Mouse (Mus musculus) CD4-positive, CD25-positive, alpha-beta regulatory T cell, adult 4 months (primary cell): ENCODE results near the gene Sfxn4. TPM values are rescaled to one million over a fixed set of nuclear protein-coding genes. Genes with fewer than 3 reads are reported as not detected.
A peak's percentile ranks its signal among the peaks of the same experiment; 100 is the strongest.
"Not testable (repeated sequence)": the region's sequence is repeated elsewhere in the genome, so short reads cannot be mapped to it uniquely, and the experiment has no call there.

Experiments
- ATAC-seq: one replicate; pipeline ENCODE4 v1.8.0; 2017
- polyA plus RNA-seq, 2 experiments: library from polyadenylated mRNA; unstranded; fragments of 100-300 nt; shearing (Covaris generic); gene quantifications; one replicate each; pipeline ENCODE4 v1.2.1; 2017

Sfxn4 gene
- polyA plus RNA-seq = 1 to 10 TPM; 3.9 to 4.6 TPM

- ATAC-seq = peak; percentile 100
Measured at GRCm38 (mm10) chr19:60860868-60861700, at the start of gene Sfxn4. Sfxn4 (minus strand) TSS chr19:60861479.

- no peak for ATAC-seq
Measured at GRCm38 (mm10) chr19:60910304-60910703, 49.0 kb upstream of the Sfxn4 start.

- ATAC-seq = no peak
Measured at GRCm38 (mm10) chr19:60905477-60905876, 44.2 kb upstream of the Sfxn4 start.

GRCm38 (mm10) chr19:60903971-60904370 is 42.7 kb upstream of the Sfxn4 start:
- no peak for ATAC-seq

- no peak for ATAC-seq
Measured at GRCm38 (mm10) chr19:60903139-60903538, 41.9 kb upstream of the Sfxn4 start.

DNA sequence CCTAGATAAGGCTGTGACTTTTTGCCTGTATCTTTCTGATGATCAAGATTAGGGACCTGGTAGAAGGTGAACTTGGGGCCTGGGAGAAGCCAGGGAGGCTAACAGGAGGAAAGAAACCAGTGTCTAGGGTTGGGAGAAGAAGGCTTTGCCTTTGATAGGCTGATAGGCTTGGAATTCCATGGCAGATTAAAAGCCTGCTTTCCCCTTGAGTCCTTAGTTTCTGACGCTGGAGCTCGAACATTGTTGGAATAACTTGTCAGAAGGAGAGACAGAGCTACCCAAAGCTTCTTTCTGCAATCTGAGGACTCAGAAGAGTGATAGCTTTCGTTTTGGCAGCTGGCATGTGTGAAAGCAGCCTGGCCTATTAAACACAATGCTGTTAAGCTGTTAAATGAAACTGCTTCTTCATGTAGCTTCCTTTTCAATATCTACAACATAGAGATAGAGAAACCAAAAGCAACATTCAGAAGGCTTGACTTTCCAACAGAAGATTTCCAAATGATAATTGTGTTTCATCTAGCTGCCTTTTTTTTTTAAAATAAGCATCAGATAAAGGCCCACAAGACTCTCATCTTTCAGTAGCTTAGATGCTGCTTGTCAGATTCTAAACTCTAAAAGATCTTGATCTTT is 34.1 kb upstream of the Sfxn4 start:
- peak; percentile 69 for ATAC-seq

DNA sequence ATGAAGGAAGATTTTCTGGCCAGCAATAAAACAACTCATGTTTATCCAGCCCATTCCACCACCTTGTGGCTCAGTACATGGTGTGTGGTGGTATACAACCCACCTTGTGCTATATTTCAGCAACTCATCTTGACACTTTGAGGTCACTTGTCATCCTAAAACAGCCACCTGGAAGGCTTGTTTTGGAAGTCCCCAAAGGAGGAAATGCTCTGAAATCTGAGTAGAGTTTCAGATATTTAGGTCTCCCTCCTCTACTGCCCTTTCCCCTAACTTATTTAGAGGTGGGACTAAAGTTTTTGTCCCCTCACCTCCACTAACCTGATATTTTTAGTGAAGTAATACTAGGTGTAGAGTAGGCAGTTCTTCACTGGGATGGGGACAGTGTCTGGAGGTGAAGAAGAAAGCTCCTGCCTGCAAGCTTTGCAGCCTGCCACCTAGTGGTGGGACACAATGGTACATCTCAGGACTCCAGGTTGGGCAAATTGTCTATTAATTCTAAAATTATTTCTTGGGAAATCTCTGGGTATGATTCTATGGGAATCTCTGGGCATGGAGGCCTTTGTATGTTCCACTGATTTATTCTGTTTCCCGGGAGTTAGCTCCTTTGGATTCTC is 30.8 kb upstream of the Sfxn4 start:
- ATAC-seq = peak; percentile 26

DNA sequence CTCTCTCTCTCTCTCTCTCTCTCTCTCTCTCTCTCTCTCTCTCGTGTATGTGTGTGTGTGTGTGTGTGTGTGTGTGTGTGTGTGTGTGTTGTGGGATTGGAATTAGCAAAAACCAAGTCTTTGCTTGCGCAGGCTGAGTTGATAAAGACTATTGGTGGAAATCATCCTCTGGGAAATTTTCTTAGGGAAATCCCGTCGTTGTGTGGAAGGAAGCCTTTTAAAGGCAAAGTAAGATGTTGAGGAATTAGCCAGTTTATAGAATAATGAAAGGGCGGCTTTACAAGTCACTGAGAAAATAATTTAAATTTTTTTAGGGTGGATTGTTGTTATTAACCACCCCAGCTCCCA is 29.8 kb upstream of the Sfxn4 start:
- no peak for ATAC-seq

DNA sequence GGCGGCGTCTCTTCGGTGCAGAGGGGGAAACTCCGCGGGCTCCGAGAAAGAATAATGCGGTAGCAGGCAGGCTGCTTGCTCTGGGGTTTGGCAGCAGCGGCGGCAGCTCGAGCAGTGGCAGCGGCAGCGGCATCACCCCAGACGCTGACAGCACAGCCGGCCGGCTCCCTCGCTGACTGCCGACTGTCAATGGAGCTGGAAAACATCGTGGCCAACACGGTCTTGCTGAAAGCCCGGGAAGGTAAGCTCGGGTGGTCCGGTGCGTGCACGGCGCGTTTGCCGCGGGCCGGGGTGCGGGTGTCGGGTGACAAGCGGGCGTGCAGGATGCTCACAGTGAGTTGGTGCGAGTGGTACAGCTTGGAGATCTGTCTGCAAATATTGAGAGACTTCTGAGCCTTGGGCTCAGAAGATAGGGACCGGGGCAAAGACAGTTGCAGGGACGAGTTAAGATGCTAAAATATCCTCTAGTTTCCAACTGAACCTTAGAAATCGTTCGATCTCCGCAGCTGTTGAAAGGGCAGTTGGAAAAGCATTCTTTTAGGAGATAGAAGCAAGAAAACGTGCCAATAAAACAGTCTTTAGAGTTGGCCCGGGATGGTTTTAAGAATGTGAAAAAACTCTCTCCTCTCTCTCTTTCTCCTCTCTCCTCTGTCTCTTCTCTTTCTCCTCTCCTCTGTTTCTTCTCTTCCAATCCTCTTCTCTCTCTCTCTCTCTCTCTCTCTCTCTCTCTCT is 29.3 kb upstream of the Sfxn4 start:
- no peak for ATAC-seq

GRCm38 (mm10) chr19:60889714-60890315 is 28.5 kb upstream of the Sfxn4 start, which contains the start of gene Grk5:
Grk5 (plus strand) TSS chr19:60889749.
- peak; percentile 90 for ATAC-seq

DNA sequence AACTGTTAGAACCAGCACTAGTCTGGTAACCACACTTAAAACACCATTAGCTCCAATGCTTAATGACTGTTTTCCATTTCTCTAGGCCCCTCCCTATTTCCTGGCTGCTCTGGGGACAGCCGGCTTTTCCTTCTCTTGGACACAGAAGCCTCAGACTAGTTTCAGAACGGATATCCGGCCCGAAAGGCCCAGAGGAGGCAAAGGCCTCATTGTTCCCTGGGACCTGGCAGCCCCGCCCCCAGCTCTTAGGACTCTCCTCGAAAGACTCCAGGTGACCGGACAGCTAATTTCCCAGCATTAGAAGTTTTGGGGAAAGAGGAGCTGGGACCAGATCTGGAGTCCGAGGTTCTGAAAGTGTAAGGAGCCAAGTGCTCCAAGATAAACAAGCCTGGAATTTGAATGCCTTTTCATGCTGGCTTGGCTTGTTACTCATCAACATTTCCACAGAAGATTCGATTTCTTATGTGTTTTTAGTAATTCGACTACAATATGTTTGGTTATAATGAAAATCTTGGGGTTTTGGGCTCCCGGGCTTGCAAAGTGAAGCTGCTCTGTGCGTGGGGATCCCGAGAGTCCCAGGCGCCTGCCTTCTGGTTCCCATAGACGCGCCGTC is 27.9 kb upstream of the Sfxn4 start:
- no peak for ATAC-seq

GRCm38 (mm10) chr19:60887637-60888036 is 26.4 kb upstream of the Sfxn4 start:
- ATAC-seq = no peak

DNA sequence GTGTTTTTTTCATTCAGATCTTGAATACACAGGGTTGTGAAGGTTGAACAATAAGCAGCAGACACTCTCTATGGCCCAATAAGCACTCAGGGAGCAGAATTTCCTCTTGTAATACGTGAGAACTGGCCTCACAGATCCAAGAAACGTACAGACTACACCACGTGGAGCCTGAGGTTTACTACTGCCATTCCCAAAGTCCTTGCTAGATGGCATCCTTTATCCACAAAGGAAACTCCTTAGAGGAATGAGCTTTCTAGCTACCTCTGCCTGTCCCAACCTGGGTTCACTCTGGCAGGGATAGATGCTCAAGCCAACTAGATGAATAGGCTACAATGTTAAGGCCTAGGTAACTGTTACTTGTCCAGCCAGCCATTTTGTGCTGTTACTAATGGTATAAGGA is 21.9 kb upstream of the Sfxn4 start:
- no peak for ATAC-seq

GRCm38 (mm10) chr19:60874064-60874694 is 12.9 kb upstream of the Sfxn4 start, which contains the start of gene Prdx3:
Prdx3 (minus strand) TSS chr19:60874556.
- peak; percentile 99 for ATAC-seq

DNA sequence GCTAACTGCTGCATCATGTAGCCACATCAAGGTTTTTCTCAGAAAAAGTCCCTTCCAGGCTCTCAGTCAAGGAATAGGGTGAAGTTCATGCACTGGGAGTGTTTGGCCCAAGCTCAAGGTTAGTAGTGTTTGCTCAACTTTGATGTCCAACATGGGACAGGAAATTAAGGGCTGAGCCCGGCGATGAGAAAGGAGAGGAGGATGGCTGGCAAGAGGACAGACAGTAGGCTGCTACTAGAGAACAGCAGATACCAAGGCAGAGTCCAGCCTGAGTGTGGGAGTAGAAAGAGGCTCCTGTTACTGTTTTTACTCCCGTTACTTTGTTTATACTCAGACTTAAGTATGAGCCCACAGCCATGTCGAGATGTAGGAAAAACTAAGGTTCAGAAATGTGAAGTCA is 12.2 kb upstream of the Sfxn4 start:
- ATAC-seq = no peak

GRCm38 (mm10) chr19:60872272-60872671 is 11.0 kb upstream of the Sfxn4 start:
- ATAC-seq = no peak

- ATAC-seq = no peak
Measured at GRCm38 (mm10) chr19:60871366-60871765, 10.1 kb upstream of the Sfxn4 start.

DNA sequence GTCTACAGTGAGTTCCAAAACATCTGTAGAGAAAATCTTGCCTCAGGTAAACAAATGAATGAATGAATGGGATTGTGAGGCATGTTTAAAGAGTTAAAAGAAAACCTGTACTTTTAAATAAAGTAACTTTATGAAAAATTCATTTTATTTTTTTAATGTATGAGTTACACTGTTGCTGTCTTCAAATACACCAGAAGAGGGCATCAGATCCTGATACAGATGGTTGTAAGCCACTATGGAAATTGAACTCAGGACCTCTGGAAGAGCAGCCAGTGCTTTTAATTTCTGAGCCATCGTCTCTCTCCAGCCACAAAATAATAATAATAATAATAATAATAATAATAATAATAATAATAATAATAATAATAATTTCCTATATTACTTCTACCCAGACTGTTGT is 9.2 kb upstream of the Sfxn4 start:
- ATAC-seq = no peak

DNA sequence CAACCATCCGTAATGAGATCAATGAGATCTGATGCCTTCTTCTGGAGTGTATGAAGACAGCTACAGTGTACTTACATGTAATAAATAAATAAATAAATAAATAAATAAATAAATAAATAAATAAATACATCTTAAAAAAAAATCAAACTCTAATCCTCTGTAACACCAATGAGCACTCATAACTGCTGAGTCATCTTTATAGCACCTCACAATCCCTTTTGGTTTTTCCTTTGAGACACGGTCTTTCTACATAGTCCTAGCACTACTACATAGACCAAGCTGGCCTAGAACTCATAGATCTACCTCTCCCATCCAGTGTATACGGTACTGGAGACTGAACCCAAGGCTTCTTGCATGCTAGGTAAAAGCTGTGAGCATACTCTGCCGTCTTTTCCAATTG is 4.9 kb upstream of the Sfxn4 start:
- ATAC-seq = not testable (repeated sequence)

DNA sequence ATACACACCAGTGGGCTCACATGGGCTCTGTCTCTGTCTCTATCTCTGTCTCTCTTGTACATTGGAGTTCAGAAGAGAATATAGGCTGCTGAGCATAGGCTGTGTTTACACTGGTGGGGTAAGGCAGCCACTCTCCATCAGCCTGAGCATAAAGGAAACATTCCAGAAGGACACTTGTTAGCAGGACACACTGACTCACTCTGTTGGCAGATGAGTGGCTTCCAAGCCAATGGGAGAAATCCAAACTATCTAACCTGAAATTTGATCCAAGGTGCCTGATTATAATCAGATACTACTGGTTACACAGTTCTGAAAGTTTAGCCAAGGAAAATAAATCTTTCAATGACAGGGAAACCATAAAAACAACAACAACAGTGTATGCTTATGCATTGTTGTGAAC is 15.5 kb downstream of the Sfxn4 start:
- no peak for ATAC-seq

DNA sequence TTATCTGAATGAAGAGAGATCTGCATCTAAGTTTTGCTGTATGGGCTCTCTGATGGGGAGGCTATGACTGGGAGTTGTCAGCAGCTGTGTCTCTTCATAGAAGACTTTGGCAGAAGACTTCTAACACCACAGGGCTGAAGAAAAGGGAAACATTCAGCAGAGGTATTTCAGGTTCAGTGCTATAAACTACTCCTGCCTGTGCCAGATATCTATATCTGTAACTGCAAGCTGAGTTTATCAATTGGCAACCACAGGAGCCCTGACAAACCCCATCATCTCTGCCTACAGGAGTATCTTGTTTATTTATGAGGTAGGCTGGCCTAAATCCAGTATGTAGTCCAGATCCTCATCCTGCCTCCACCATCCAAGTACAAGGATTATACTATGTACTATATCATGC is 18.0 kb downstream of the Sfxn4 start:
- no peak for ATAC-seq

DNA sequence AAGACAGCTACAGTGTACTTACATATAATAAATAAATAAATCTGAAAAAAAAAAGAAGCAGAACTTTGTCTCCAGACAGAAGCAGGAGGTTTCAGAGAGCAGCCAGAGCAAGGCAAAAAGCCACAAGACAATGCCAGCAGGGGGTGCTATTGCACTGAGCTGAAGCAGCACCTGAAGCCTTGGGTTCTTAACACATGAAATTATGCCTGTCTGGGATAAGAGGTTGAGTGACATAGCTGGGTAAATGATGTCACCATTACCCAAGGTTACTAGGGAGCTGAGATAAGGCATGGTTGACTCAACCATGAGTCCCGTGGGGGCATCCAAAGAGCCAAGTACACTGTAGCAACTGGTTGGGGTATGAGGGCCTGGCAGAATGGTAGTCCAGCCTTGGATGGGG is 23.5 kb downstream of the Sfxn4 start:
- peak; percentile 93 for ATAC-seq
